In genomic region chr9:27303571-27304484, GRCm38 (mm10) we compare ENCODE assay signal across 15 mouse cellular contexts. TPM values are rescaled to one million over a fixed set of nuclear protein-coding genes. Genes with fewer than 3 reads are reported as not detected.
A peak's percentile ranks its signal among the peaks of the same experiment; 100 is the strongest.
DNase-seq lines count a peak whose midpoint lies in the region; ATAC-seq and TF ChIP-seq lines count a peak whose summit lies in the region.
"Had no signal": no experiment of that assay in that cellular context is flagged by ENCODE, and none has a peak within 500 bp of the region (broad histone marks: within the 10 kb centered on the region; RNA-seq: fewer than 3 reads in every experiment).

No protein-coding gene starts in this region.

- H3K36me3 ChIP-seq in forebrain, embryonic 12.5 days (replicated peaks), result no peaks in the 10 kb centered on the region
- H3K36me3 ChIP-seq in forebrain, embryonic 11.5 days (ENCODE audit: control insufficient read depth, insufficient read depth, low read length), result no peaks in the 10 kb centered on the region
- H3K36me3 ChIP-seq in neural tube, embryonic 13.5 days, result no peaks in the 10 kb centered on the region
- H3K36me3 ChIP-seq in hindbrain, postnatal 0 days (ENCODE audit: insufficient read depth, low read length), result no peaks in the 10 kb centered on the region
- H3K36me3 ChIP-seq: embryonic facial prominence, embryonic 15.5 days; neural tube, embryonic 12.5 days had no signal

- no peak for ATAC-seq in forebrain, embryonic 12.5 days (ENCODE audit: low FRiP score)
- ATAC-seq in forebrain, embryonic 11.5 days (replicated peaks; ENCODE audit: low FRiP score), result no peak
- no peak for ATAC-seq in neural tube, embryonic 13.5 days (ENCODE audit: low read depth)
- ATAC-seq in hindbrain, postnatal 0 days, result no peak
- ATAC-seq: forebrain, embryonic 13.5 days; liver, postnatal 0 days had no signal

- 69% methylated on average over 17 of the region's 17 CpGs for WGBS in forebrain, embryonic 12.5 days
- WGBS in forebrain, embryonic 11.5 days, result 66% methylated on average over 17 of the region's 17 CpGs
- 70% methylated on average over 17 of the region's 17 CpGs for WGBS in neural tube, embryonic 13.5 days
- 56% methylated on average over 17 of the region's 17 CpGs for WGBS in hindbrain, postnatal 0 days

- peaks cover 88% of the 10 kb centered on the region for H3K4me1 ChIP-seq in forebrain, embryonic 12.5 days
- H3K4me1 ChIP-seq in forebrain, embryonic 11.5 days (replicated peaks; ENCODE audit: control insufficient read depth, insufficient read depth, low read length), result peaks cover 22% of the 10 kb centered on the region
- H3K4me1 ChIP-seq in neural tube, embryonic 13.5 days (replicated peaks), result peaks cover 76% of the 10 kb centered on the region
- peaks cover 63% of the 10 kb centered on the region for H3K4me1 ChIP-seq in hindbrain, postnatal 0 days (ENCODE audit: insufficient read depth, low read length)

- no peak for TF ChIP-seq CTCF in hindbrain, postnatal 0 days (IDR thresholded peaks at IDR 0.05; ENCODE audit: low read depth)

- DNase-seq in forebrain, embryonic 11.5 days (ENCODE audit: low spot score), result no peak
- DNase-seq in neural tube, embryonic 10.5 days (ENCODE audit: extremely low spot score, low spot score), result no peak
- no peak for DNase-seq in hindbrain, postnatal 0 days (ENCODE audit: low spot score)
- no peak for DNase-seq in adrenal gland, adult 2 months
- no peak for DNase-seq in spleen, postnatal 4 days (ENCODE audit: low spot score in 2 of 2)
- DNase-seq in kidney, postnatal 10 days, result no peak
- DNase-seq: adrenal gland, adult 8-10 months; liver, postnatal 0 days; spleen, adult 18-20 months had no signal

- H3K27ac ChIP-seq in forebrain, embryonic 12.5 days, result 0 out of 2 replicates have a peak overlapping the region, but pooled peaks have one; percentile 26
- H3K27ac ChIP-seq in forebrain, embryonic 11.5 days (ENCODE audit: low read depth, low read length), result no peak overlapping the region
- no peak overlapping the region; the same call in 1 of the 2 replicates for H3K27ac ChIP-seq in neural tube, embryonic 13.5 days (replicated peaks)
- no peak overlapping the region for H3K27ac ChIP-seq in hindbrain, postnatal 0 days
- H3K27ac ChIP-seq: embryonic facial prominence, embryonic 15.5 days; forebrain, embryonic 13.5 days; kidney, postnatal 0 days; neural tube, embryonic 12.5 days had no signal

- H3K27me3 ChIP-seq in forebrain, embryonic 12.5 days, result peaks cover 12% of the 10 kb centered on the region; the same call in 1 of the 2 replicates
- no peaks in the 10 kb centered on the region; the same call in 1 of the 2 replicates for H3K27me3 ChIP-seq in forebrain, embryonic 11.5 days (ENCODE audit: control insufficient read depth, insufficient read depth, low read length)
- peaks cover 17% of the 10 kb centered on the region for H3K27me3 ChIP-seq in neural tube, embryonic 13.5 days
- H3K27me3 ChIP-seq in hindbrain, postnatal 0 days (ENCODE audit: insufficient read depth, low read length), result no peaks in the 10 kb centered on the region
- H3K27me3 ChIP-seq: forebrain, embryonic 13.5 days had no signal

- H3K4me2 ChIP-seq in forebrain, embryonic 12.5 days, result no peak overlapping the region
- H3K4me2 ChIP-seq in forebrain, embryonic 11.5 days (ENCODE audit: low read depth, low read length, severe bottlenecking), result no peak overlapping the region
- H3K4me2 ChIP-seq in neural tube, embryonic 13.5 days, result no peak overlapping the region
- peak overlapping the region; percentile 83 for H3K4me2 ChIP-seq in hindbrain, postnatal 0 days (ENCODE audit: low read depth, low read length)
- H3K4me2 ChIP-seq: embryonic facial prominence, embryonic 15.5 days; forebrain, embryonic 13.5 days; neural tube, embryonic 12.5 days had no signal

- H3K4me3 ChIP-seq in forebrain, embryonic 12.5 days (replicated peaks), result no peak overlapping the region
- H3K4me3 ChIP-seq in forebrain, embryonic 11.5 days (ENCODE audit: low read depth, low read length), result no peak overlapping the region
- no peak overlapping the region for H3K4me3 ChIP-seq in neural tube, embryonic 13.5 days
- peak overlapping the region; percentile 12; the same call in 1 of the 2 replicates for H3K4me3 ChIP-seq in hindbrain, postnatal 0 days (ENCODE audit: low read length)
- H3K4me3 ChIP-seq: embryonic facial prominence, embryonic 15.5 days; forebrain, embryonic 13.5 days; neural tube, embryonic 12.5 days had no signal

- no peaks in the 10 kb centered on the region for H3K9me3 ChIP-seq in forebrain, embryonic 12.5 days
- no peaks in the 10 kb centered on the region for H3K9me3 ChIP-seq in forebrain, embryonic 11.5 days (ENCODE audit: control insufficient read depth, low read length)
- no peaks in the 10 kb centered on the region for H3K9me3 ChIP-seq in neural tube, embryonic 13.5 days
- H3K9me3 ChIP-seq in hindbrain, postnatal 0 days (ENCODE audit: low read length), result no peaks in the 10 kb centered on the region
- H3K9me3 ChIP-seq: embryonic facial prominence, embryonic 15.5 days; forebrain, embryonic 13.5 days; neural tube, embryonic 12.5 days had no signal

- H3K9ac ChIP-seq in forebrain, embryonic 12.5 days, result no peak overlapping the region
- no peak overlapping the region for H3K9ac ChIP-seq in forebrain, embryonic 11.5 days (ENCODE audit: low read length)
- H3K9ac ChIP-seq in neural tube, embryonic 13.5 days, result peak overlapping the region; percentile 34; the same call in 1 of the 2 replicates
- H3K9ac ChIP-seq in hindbrain, postnatal 0 days (replicated peaks; ENCODE audit: low read length), result peak overlapping the region; percentile 28; the same call in 1 of the 2 replicates
- H3K9ac ChIP-seq: embryonic facial prominence, embryonic 15.5 days; forebrain, embryonic 13.5 days; liver, postnatal 0 days; neural tube, embryonic 12.5 days had no signal

RNA-seq across cellular contexts. Expression of gene Igsf9b, which starts 4.8 kb away (rescaled TPM):
- 9.9 and 10.2 TPM in 2 replicates for polyA plus RNA-seq in forebrain, embryonic 12.5 days (2016; fragmentation: Nextera tagmentation; extraction: Ambion mirVana)
- polyA plus RNA-seq in forebrain, embryonic 11.5 days (2014; fragmentation: Nextera tagmentation; extraction: Ambion mirVana), result 8.4 and 8.8 TPM in 2 replicates
- 12.6 and 14.3 TPM in 2 replicates for polyA plus RNA-seq in neural tube, embryonic 13.5 days (2015; fragmentation: Nextera tagmentation; extraction: Ambion mirVana)
- total RNA-seq in hindbrain, postnatal 0 days (2014; rRNA removed), result 86.5 and 89.9 TPM in 2 replicates
- 20.4 and 21.4 TPM in 2 replicates for polyA plus RNA-seq in hindbrain, postnatal 0 days (2015; fragmentation: Nextera tagmentation; extraction: Ambion mirVana)
- 1 to 10 TPM; 3.0 to 3.6 TPM for total RNA-seq in adrenal gland, adult 2 months (2021)
- 2.1 and 2.5 TPM in 2 replicates for polyA plus RNA-seq in adrenal gland, adult 2 months (2012; rRNA removed)

Comparison
In these comparisons a context has a peak if more than half of its experiments do, and no peak if none do; other contexts are left out.
1. H3K9ac ChIP-seq: peak in neural tube, embryonic 13.5 days (single experiment) and hindbrain, postnatal 0 days (single experiment); none in forebrain, embryonic 12.5 days (single experiment) and forebrain, embryonic 11.5 days (single experiment).